Mouse (Mus musculus): ENCODE measurements at regions not wholly inside any gene's neighbourhood (a gene's known extent, or its start where the extent isn't known, plus 50 kb on each side); places are given as distances from the start of the nearest gene placed in this dataset.

DNA sequence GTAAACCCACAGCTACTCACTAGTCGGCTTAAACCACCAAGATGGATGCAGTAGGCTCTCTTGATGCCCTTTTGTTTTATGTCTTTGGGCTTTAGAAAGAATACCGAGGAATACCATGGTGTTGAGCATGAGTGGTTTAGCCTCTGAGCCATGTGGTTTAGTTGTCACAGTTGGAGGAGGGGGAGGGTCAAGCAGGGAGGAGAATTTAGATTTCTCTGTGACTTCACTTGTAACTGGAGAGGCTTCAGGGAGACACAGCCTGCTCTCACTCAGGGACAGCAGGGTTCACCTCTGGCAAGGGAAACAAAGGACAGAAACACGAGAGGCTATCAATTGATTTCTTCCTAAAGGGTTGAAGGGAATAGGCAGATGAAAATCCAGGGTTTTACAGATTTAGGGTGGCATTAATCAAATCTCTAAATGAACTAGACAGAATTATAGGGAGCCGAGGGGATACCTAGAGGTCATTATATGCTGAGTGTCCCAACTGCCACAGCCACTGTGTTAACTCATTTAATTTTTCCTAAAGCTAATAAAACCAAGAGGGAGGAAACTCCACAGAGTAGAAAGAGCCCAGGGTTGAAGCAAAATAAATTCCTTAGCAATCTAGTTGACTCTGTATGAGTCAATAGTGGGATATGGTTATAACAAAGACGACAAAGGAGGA is 2113.7 kb upstream of the 5930422O12Rik start:
- Histone ChIP-seq H3K9ac (replicated peaks; ENCODE audit: low read length) (no peak overlapping the region), H3K27me3 (ENCODE audit: insufficient read depth, low read length) (no peaks in the 10 kb centered on the region), H3K9me3 (ENCODE audit: low read length) (no peaks in the 10 kb centered on the region), H3K4me2 (ENCODE audit: low read depth, low read length) (no peak overlapping the region), H3K36me3 (ENCODE audit: insufficient read depth, low read length) (no peaks in the 10 kb centered on the region), H3K4me1 (ENCODE audit: insufficient read depth, low read length) (no peaks in the 10 kb centered on the region), H3K4me3 (ENCODE audit: low read length) (no peak overlapping the region), H3K27ac (no peak overlapping the region)
- ATAC-seq (no peak), DNase-seq (ENCODE audit: low spot score) (no peak)
- TF ChIP-seq CTCF (IDR thresholded peaks at IDR 0.05; ENCODE audit: low read depth), result no peak
- WGBS, result 49% methylated on average over 5 of the region's 5 CpGs

DNA sequence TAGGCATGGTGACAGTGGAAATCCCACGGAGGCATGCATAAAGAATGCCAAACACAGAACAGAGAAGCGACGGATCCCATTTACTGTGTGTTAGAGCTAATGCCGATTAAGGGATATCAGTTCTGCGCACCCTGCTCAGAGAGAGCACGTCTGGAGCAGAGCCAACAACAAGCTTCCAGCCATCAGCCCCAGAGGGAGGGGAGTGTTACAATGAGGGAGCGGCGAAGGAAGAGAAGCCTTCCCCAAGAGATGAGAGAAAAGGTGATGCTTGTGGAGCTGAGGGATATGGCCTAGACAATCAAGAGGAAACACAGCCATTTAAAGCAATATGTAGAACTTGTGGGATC is 2113.2 kb upstream of the 5930422O12Rik start:
- no peak overlapping the region for H3K4me2 ChIP-seq (ENCODE audit: low read depth, low read length)
- H3K27me3 ChIP-seq (ENCODE audit: insufficient read depth, low read length), result no peaks in the 10 kb centered on the region
- DNase-seq (ENCODE audit: low spot score), result peak; percentile 38

DNA sequence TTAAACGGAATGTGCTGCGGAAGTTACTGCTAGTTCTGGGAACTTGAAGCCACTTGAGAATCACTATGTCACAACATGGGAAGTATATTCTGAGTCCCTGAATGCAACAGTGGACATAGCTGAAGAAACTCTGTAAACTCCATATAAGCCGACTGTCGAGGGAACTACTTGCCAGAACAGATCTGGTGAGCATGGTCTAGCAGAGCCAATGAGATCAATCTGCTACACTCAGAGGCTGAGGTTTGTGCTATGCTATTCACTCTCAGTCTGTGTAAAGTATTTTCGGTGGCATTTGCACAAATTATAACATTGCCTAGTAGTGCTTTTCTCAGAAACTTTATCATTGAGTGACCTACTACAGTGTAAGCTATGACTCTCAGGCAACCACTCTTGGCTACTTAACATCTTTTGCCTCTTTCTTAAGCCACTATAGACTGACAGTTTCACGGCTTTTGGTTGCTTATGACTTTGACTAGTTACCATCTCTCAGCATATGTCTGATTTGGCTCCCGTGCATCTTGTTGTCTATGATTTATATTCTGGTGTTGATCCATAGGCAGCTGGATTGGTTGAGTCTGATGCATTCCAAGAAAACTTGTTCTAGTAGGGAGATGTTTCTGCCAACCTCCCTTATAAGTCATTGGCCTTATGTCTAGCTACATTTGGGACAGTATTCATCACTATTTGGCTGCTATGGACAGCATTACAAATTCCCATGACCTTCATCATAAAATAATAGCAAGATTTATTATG is 2094.8 kb upstream of the 5930422O12Rik start:
- H3K27ac ChIP-seq, result no peak overlapping the region
- no peak overlapping the region for H3K9ac ChIP-seq (replicated peaks; ENCODE audit: low read length)
- no peaks in the 10 kb centered on the region for H3K36me3 ChIP-seq (ENCODE audit: insufficient read depth, low read length)
- 92% methylated on average over 7 of the region's 7 CpGs for WGBS
- H3K27me3 ChIP-seq (ENCODE audit: insufficient read depth, low read length), result no peaks in the 10 kb centered on the region
- ATAC-seq (no peak), DNase-seq (ENCODE audit: low spot score) (no peak)
- TF ChIP-seq CTCF (IDR thresholded peaks at IDR 0.05; ENCODE audit: low read depth), result no peak
- no peak overlapping the region for H3K4me3 ChIP-seq (ENCODE audit: low read length)
- no peak overlapping the region for H3K4me2 ChIP-seq (ENCODE audit: low read depth, low read length)
- H3K4me1 ChIP-seq (ENCODE audit: insufficient read depth, low read length), result no peaks in the 10 kb centered on the region
- H3K9me3 ChIP-seq (ENCODE audit: low read length), result no peaks in the 10 kb centered on the region

More for the DNA sequence above, 2113.2 kb upstream of the 5930422O12Rik start:
- ATAC-seq, result no peak
- no peak overlapping the region for H3K9ac ChIP-seq (replicated peaks; ENCODE audit: low read length)
- WGBS, result 35% methylated on average over 8 of the region's 8 CpGs
- no peak overlapping the region for H3K4me3 ChIP-seq (ENCODE audit: low read length)
- H3K4me1 ChIP-seq (ENCODE audit: insufficient read depth, low read length), result no peaks in the 10 kb centered on the region
- no peaks in the 10 kb centered on the region for H3K9me3 ChIP-seq (ENCODE audit: low read length)
- TF ChIP-seq CTCF (IDR thresholded peaks at IDR 0.05; ENCODE audit: low read depth), result no peak
- no peak overlapping the region for H3K27ac ChIP-seq
- H3K36me3 ChIP-seq (ENCODE audit: insufficient read depth, low read length), result no peaks in the 10 kb centered on the region

DNA sequence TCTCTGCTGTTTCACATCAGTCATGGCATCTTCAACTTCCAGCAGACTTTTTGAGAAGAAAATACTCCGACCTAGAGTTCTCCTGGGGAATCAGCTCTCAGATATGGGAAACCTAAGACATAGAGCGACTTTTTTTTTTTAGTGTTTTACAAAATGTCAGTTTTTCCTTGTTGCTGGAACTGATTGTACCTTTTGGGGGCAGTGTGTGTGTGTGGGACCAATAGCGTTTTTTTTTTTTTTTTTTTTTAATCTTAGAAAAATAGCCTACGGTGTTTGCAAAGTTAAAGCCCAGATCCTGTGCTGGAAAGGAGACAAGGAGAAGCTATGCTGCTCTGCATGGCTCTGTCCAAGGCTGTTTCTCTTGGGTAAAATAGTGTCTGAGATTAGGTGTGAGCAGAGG is 2080.0 kb upstream of the 5930422O12Rik start:
- WGBS, result 80% methylated on average over 4 of the region's 4 CpGs
- Histone ChIP-seq H3K27me3 (ENCODE audit: insufficient read depth, low read length) (no peaks in the 10 kb centered on the region), H3K36me3 (ENCODE audit: insufficient read depth, low read length) (no peaks in the 10 kb centered on the region), H3K4me2 (ENCODE audit: low read depth, low read length) (no peak overlapping the region), H3K27ac (no peak overlapping the region), H3K4me3 (ENCODE audit: low read length) (no peak overlapping the region), H3K9me3 (ENCODE audit: low read length) (no peaks in the 10 kb centered on the region), H3K4me1 (ENCODE audit: insufficient read depth, low read length) (no peaks in the 10 kb centered on the region), H3K9ac (replicated peaks; ENCODE audit: low read length) (no peak overlapping the region)
- ATAC-seq, result no peak
- DNase-seq (ENCODE audit: low spot score), result no peak
- no peak for TF ChIP-seq CTCF (IDR thresholded peaks at IDR 0.05; ENCODE audit: low read depth)

DNA sequence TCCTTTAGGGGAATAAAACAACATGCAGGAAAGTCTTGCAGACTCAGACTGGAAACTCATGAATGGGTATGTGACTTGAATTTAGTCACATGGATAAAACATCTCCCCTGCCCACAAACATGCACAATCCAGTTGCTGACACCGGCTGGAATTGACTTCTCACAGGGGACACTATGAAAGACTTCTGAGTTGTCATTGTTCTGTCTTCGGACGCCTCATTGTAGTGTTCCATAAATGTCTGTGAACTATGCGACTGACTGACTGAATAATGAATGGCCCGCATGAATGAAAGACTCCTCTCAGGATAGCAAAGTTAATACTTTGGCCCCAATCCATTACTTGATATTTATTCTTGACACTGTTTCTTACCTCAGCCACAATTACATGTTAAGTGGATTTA is 2058.9 kb upstream of the 5930422O12Rik start:
- no peak for TF ChIP-seq CTCF (IDR thresholded peaks at IDR 0.05; ENCODE audit: low read depth)
- peaks cover 3% of the 10 kb centered on the region; the same call in 1 of the 2 replicates for H3K4me1 ChIP-seq (ENCODE audit: insufficient read depth, low read length)
- no peaks in the 10 kb centered on the region for H3K36me3 ChIP-seq (ENCODE audit: insufficient read depth, low read length)
- DNase-seq (ENCODE audit: low spot score), result no peak
- H3K27ac ChIP-seq, result no peak overlapping the region
- no peaks in the 10 kb centered on the region for H3K27me3 ChIP-seq (ENCODE audit: insufficient read depth, low read length)
- 30% methylated on average over 5 of the region's 5 CpGs for WGBS
- no peak overlapping the region for H3K9ac ChIP-seq (replicated peaks; ENCODE audit: low read length)
- H3K4me3 ChIP-seq (ENCODE audit: low read length), result no peak overlapping the region
- H3K9me3 ChIP-seq (ENCODE audit: low read length), result no peaks in the 10 kb centered on the region
- ATAC-seq, result no peak
- H3K4me2 ChIP-seq (ENCODE audit: low read depth, low read length), result no peak overlapping the region

DNA sequence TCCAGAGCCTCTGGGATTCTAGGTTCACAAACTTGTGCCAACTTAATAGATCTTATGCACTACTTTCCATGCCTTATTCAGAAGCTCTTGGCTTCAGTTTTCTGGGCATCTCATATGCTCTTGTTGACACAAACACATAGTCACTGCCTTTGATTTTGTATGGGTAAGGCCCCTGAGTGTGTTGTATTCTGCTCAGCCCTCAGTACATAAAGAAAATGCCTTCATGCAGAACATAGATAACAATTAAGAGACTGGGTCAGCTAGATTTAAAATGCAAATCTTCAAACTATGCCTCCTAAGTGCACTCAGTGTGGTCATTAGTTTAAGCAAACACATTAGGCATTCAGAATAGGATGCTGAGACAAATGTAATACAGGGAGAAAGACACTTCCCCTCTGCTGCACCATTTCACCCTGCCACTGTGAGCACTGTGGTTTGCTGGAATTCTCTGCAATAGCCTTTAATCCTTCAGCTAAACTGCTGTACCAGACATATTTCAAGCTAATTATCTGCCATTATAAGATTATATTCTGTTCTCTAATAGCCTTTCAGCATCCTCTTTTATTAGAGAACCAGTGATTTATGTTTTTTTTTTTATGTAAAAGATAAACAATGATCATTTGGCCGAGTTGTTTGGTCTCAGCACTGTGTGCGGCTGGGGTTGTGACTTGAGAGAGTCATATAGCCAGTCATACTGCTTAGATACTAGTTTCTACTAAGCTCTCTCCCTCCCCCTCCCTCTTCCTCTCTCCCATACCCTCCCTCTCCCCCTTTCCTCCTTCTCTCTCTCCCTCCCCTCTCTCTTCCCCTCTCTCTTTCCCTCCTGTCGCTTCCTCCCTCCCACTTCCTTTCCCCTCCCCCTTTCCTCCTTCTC is 2058.1 kb upstream of the 5930422O12Rik start:
- Histone ChIP-seq H3K4me1 (ENCODE audit: insufficient read depth, low read length) (peaks cover 3% of the 10 kb centered on the region; the same call in 1 of the 2 replicates), H3K9me3 (ENCODE audit: low read length) (no peaks in the 10 kb centered on the region), H3K27me3 (ENCODE audit: insufficient read depth, low read length) (no peaks in the 10 kb centered on the region), H3K4me3 (ENCODE audit: low read length) (no peak overlapping the region), H3K27ac (no peak overlapping the region), H3K36me3 (ENCODE audit: insufficient read depth, low read length) (no peaks in the 10 kb centered on the region), H3K4me2 (ENCODE audit: low read depth, low read length) (no peak overlapping the region), H3K9ac (replicated peaks; ENCODE audit: low read length) (no peak overlapping the region)
- peak; percentile 52 for TF ChIP-seq CTCF (IDR thresholded peaks at IDR 0.05; ENCODE audit: low read depth)
- ATAC-seq (peak; percentile 77), DNase-seq (ENCODE audit: low spot score) (peak; percentile 50)
- 33% methylated on average over 3 of the region's 3 CpGs for WGBS

Data from hindbrain, postnatal 0 days (tissue).